Mouse (Mus musculus) lung, adult 2 months (tissue): Measurements from ENCODE around the gene Klhdc10.

ENCODE experiments used
- CTCF ChIP-seq: fragments of 200-500 bp; IDR thresholded peaks from 2 replicates; pipeline ENCODE4 v1.5.1; 2011; ENCODE audit warnings: mild to moderate bottlenecking, low read length, control low read depth; ENCODE audit not compliant: insufficient read depth
- POLR2A ChIP-seq: fragments of 200-500 bp; IDR thresholded peaks from 2 replicates; pipeline ENCODE4 v1.6.1; 2011; ENCODE audit warnings: low read depth, mild to moderate bottlenecking, control low read depth, low read length, borderline replicate concordance; ENCODE audit errors: extremely low read depth

DNA sequence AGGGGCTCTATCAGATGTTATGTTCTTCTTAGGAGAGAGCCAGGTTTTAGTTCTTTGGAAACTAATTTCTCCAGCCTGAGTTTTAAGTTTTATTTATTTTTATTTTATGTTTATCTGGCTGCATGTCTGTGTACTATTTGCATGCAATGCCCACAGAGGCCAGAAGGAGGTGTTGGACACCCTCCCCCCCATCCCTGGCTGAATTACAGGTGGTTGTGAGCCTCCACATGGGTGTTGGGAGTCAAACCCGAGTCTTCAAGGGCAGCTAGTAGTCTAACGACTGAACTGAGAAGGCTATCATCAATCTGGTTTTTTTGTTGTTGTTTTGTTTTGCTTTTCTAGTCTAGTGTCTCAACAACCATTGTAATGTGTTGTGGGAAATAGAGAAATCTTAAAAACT is 14.5 kb downstream of the Klhdc10 start:
- TF ChIP-seq POLR2A = no peak
- no peak for TF ChIP-seq CTCF
